Mouse (Mus musculus) T-cell, adult 2 months (primary cell): Measurements from ENCODE around the gene Nubp1.

ENCODE experiments used
- DNase-seq: peaks from one replicate; pipeline ENCODE4 v3.0.0; 2022; ENCODE audit warnings: low spot score

Gene Nubp1

GRCm38 (mm10) chr16:10411764-10412746 lies at the start of gene Nubp1:
Gene Nubp1 (plus strand): TSS chr16:10411948.
- peak; percentile 87 for DNase-seq

GRCm38 (mm10) chr16:10363061-10363460 lies 48.7 kb upstream of the Nubp1 start:
- no peak for DNase-seq

GRCm38 (mm10) chr16:10365796-10366195 lies 46.0 kb upstream of the Nubp1 start:
- DNase-seq, result no peak

GRCm38 (mm10) chr16:10366240-10367217 lies 45.2 kb upstream of the Nubp1 start:
- DNase-seq, result no peak

- DNase-seq, result no peak
These were observed 42.2 kb upstream of the Nubp1 start for GRCm38 (mm10) chr16:10369468-10369934.

GRCm38 (mm10) chr16:10369996-10370395 lies 41.8 kb upstream of the Nubp1 start:
- DNase-seq, result no peak

GRCm38 (mm10) chr16:10372372-10372771 lies 39.4 kb upstream of the Nubp1 start:
- DNase-seq, result no peak

- no peak for DNase-seq
These were observed 37.3 kb upstream of the Nubp1 start for GRCm38 (mm10) chr16:10374254-10375011.

- no peak for DNase-seq
These were observed 34.5 kb upstream of the Nubp1 start for GRCm38 (mm10) chr16:10377286-10377685.

- no peak for DNase-seq
These were observed 32.2 kb upstream of the Nubp1 start for GRCm38 (mm10) chr16:10379531-10379930.

GRCm38 (mm10) chr16:10384060-10384497 lies 27.7 kb upstream of the Nubp1 start:
- DNase-seq, result peak; percentile 14

- no peak for DNase-seq
These were observed 27.2 kb upstream of the Nubp1 start for GRCm38 (mm10) chr16:10384544-10384943.

GRCm38 (mm10) chr16:10385261-10385660 lies 26.5 kb upstream of the Nubp1 start:
- DNase-seq, result no peak

GRCm38 (mm10) chr16:10388634-10389365 lies 22.9 kb upstream of the Nubp1 start:
- no peak for DNase-seq

GRCm38 (mm10) chr16:10392587-10392986 lies 19.2 kb upstream of the Nubp1 start:
- no peak for DNase-seq

GRCm38 (mm10) chr16:10394699-10395540 lies 16.8 kb upstream of the Nubp1 start, which contains the start of gene Tekt5:
Gene Tekt5 (minus strand): TSS chr16:10395490.
- DNase-seq, result no peak

GRCm38 (mm10) chr16:10398755-10399154 lies 13.0 kb upstream of the Nubp1 start:
- DNase-seq, result no peak

GRCm38 (mm10) chr16:10399160-10399559 lies 12.6 kb upstream of the Nubp1 start:
- peak; percentile 71 for DNase-seq

GRCm38 (mm10) chr16:10415976-10416375 lies 4.2 kb downstream of the Nubp1 start:
- no peak for DNase-seq

GRCm38 (mm10) chr16:10416866-10417265 lies 5.1 kb downstream of the Nubp1 start:
- no peak for DNase-seq
